Mouse (Mus musculus) layer of hippocampus, adult 9-10 months (tissue): ENCODE results near the gene Lce3d.
A peak's percentile ranks its signal among the peaks of the same experiment; 100 is the strongest.

Source experiments
- DNase-seq: peaks from one replicate; pipeline ENCODE4 v3.0.0; 2022; ENCODE audit warnings: low spot score

The Lce3d gene

DNA sequence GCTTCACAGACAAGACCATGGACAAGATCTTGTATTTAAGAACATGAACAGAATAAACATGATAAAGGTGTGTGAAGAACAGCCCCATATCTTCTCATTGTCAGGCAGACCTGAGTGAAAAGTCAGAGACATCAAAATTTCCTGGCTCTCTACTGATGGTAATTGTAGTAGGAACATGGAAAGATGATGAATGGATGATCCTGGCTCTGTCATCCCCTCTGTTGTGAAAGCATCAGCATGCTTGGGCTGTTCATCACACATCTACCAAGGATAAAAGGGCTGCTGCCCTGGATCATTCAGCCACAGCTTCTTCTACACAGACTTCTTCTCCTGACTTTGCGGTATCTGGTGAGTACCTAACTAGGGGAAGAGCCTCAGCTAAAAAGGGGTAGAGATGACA, at the start of gene Lce3d:
Lce3d (plus strand) TSS at position 301 of the 400 bp plus-strand sequence.
- no peak for DNase-seq

DNA sequence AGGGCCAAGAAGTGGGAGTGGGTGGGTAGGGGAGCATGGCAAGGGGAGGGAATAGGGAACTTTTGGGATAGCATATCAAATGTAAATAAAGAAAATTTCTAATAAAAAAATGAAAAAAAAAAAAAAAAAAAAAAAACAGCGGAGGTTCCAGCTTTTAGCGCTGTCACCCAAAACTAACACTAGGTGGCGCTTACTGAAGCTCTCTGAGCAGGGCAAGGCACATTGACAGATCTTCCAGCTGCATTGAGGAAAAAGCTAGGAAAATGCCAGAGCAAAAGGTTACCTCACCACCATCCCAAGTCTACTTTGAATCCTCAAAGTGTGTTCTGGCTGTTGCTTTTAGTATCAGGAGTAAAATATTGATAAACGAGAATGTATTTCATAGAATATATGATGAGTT, 49.6 kb upstream of the Lce3d start:
- no peak for DNase-seq

DNA sequence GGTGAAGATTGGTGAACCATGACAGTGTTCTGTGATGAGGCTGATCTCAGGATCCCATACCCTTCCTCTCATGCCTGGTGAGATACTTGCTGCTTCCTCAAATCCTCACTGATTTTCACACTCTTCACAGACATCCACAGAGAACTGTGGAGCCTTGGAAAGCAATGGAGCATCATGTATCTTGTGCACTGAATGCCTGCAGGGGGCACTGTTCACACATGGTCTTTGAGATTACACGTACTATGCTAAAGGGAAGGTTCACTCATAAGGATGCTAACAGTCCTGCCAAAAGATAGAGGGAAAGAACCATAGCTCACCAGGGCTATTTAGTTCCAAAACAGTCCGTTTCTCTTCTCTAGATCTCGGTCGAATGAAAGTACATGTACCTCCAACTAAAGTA, 36.8 kb upstream of the Lce3d start:
- DNase-seq: no peak

DNA sequence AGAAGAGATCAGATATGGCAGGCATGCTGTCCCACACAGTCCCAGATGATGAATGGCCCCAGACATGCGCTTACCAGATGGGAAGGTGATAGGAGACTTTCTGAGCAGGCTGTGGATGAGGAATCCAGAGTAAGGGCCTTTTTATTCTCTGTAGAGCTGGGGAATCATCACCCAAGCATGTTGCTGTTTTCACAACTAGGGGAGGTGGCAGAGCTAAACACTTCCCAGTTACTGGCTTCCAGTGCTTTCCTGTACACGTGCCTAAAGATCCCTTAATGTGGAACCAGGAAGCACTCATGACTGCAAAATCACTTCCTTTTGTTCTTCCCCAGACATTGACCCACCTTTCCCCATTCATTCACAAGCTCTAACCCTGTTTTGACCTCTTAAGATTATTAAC, 31.1 kb upstream of the Lce3d start, which contains the start of gene Lce3a:
Lce3a (minus strand) TSS at position 101 of the 400 bp plus-strand sequence.
- no peak for DNase-seq

DNA sequence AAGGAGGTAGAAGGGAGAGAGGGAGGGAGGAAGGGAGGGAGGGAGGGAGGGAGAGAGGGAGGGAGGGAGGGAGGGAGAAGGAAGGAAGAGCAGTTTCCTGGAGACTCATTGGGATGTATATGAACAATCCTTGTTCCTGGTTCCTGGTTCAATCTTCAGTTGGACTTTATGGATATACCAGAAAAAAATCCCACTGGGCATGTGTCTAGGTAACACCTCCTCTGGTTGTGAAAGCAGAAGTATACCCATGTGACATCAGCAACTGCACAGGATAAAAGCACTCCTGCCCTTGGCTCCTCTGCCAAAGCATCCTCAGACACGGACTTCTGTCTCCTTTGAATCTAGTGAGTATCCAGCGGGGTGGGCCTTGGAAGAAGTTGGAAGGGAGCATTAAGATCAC, 24.5 kb upstream of the Lce3d start, which contains the start of gene Lce3b:
Lce3b (plus strand) TSS at position 301 of the 400 bp plus-strand sequence.
- DNase-seq: no peak

DNA sequence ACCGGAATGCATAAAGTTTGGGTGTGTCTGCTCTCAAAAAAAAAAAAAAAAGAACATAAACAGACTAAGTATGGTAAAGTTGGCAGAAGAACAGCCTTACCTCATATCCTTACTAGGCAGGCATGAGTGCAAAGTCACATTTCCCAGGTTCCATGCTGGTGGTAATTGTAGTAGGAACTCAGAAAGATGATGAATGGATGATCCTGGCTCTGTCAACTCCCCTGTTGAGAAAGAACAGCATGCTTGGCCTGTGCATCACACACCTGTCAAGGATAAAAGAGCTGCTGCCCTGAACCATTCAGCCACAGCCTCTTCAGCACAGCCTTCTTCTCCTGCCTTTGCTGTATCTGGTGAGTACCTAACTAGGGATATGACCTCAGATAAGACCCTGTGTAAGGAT, 13.0 kb upstream of the Lce3d start, which contains the start of gene Lce3c:
Lce3c (plus strand) TSS at position 301 of the 400 bp plus-strand sequence.
- DNase-seq: no peak

- no peak for DNase-seq
Observed at GRCm38 (mm10) chr3:92966761-92967160, 9.6 kb downstream of the Lce3d start, which contains the start of gene Lce3e. Gene Lce3e, plus strand, starts transcription at chr3:92967061.

GRCm38 (mm10) chr3:92978484-92978883, 21.3 kb downstream of the Lce3d start:
- DNase-seq: no peak

- no peak for DNase-seq
Observed at GRCm38 (mm10) chr3:92991926-92992325, 34.7 kb downstream of the Lce3d start, which contains the start of gene Lce3f. Gene Lce3f, plus strand, starts transcription at chr3:92992226.

GRCm38 (mm10) chr3:92998691-92999090, 41.5 kb downstream of the Lce3d start:
- DNase-seq: peak; percentile 39

- no peak for DNase-seq
Observed at GRCm38 (mm10) chr3:93000621-93001020, 43.4 kb downstream of the Lce3d start.

- no peak for DNase-seq
Observed at GRCm38 (mm10) chr3:93002843-93003242, 45.7 kb downstream of the Lce3d start.
